Mouse (Mus musculus) liver (tissue): Measurements from ENCODE around the gene Sdhd.
"Not testable (repeated sequence)": the region's sequence is repeated elsewhere in the genome, so short reads cannot be mapped to it uniquely, and the experiment has no call there.

ENCODE experiments used
- DNase-seq: peaks from one replicate; pipeline ENCODE4 v3.0.0-alpha.2; 2020; ENCODE audit warnings: mixed read lengths

Gene Sdhd

DNA sequence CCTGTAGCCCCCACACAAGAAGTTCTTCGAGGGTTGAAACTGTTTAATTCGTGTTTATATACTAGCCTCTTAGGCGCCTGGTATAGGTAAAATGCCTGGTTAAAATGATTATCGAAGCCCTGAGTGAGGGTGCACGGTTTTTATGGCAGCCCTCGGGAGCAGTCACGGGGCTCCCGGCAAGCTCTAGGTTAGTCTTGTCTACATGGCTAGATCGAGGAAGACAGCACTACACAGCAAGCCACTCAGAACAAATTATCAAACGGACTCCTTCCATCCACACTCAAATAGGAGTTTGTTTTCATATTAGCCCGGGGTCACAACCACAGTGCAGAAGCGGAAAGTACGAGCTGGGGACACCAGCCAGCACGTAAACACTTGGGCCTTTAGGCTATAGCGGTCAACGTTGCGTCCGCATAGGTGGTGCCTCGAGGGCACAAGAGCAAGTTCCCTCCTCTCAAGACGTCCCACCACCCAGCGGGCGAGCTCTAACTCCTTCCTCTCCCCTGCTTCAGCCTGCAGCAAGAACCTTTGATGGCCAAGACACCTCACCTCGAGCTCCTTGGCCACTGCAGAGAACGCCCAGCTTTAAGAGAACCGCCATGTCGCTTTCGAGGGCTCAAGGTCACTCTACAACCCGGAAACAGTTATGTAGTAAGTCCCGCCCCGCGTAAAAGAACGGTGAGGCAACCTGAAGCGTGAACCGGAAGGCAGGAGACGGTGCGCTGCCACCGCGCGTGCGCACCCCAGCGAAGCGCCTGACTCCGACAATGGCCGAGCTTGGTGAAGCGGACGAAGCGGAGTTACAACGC lies at the start of gene Sdhd, which contains the start of gene Timm8b:
Gene Sdhd, minus strand, starts transcription at position 624 of the 809 bp plus-strand sequence.
Gene Timm8b, plus strand, starts transcription at position 722 of the 809 bp plus-strand sequence.
- peak; percentile 94 for DNase-seq

DNA sequence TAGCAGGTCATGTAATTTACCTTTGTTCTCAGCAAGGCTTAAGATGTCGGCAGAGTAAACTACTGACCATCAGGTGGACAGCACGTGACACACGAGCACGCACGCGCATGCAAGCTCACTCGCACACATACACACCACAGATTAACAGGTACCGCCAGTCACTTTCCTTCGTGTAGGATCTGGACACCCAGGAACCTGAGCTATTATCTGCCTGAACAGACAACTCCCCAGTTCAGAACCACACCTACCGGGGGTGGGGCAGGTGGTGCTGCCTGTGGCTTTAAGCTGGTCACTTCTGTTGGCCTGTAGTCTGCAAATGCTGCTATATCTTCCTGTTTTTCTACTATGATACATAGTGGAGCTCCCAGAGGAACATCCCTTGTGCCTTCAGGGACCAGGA lies 46.9 kb upstream of the Sdhd start:
- peak; percentile 72 for DNase-seq

DNA sequence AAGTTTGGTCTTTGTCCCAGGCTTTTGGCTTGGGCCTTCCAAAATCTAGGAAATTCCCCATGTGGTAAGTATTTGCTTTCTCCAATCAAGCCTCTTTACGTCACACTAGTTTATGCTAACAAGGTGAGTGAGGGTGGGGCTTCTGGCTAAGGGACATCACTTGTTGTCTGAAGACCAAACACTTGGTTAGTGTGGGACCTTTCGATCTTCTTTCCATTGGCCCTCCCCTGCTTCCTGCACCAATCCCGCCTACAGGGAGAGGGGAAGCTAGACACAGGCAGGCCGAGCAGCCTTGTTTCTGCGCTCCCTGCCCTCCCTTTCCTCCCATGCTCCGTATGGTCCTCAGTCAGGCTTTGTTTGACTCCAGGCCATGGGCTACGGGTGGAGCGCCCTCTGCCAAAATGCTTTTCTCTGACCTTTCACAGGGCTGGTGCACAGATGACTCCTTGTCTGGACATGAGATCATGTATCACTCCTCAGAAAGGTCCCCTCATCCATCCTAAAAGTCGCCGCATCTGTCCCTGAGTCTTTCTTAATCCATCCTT lies 43.3 kb upstream of the Sdhd start:
- no peak for DNase-seq

DNA sequence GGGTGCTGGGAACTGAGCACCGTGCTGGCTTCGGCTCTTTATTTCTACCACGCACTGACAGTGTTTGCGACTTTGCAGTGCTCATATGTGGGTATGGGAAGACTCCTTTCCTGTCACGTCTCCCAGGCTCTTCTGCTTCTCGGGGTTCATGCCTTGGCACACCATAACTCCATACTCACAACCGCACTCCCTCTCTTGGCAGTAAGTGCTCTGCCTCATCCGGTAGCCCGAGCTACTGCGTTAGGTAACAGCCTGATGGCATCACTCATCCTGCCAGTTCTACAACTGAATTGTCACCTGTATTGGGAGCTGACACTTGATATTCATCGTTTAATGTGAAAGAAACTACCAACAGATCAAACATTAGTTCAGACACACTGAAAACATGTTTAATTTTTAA lies 30.7 kb upstream of the Sdhd start:
- no peak for DNase-seq

DNA sequence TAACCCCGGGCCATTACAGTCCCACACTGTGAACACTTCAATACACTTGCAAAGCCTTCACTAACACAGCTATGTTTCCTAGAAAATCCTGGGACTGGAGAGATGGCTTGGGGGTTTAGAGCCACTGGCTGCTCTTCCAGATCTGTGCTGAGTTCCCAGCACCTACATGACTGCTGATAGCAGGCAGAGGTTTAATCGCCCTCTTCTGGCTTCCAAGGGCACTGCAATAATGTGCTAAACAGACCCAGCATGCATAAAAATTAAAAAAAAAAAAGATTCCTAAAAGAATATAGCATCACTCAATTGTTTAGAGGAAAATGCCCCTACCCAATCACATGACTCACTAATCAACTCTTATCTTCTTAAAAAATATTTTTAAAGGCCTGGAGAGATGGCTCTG lies 29.4 kb upstream of the Sdhd start:
- DNase-seq: peak; percentile 28

DNA sequence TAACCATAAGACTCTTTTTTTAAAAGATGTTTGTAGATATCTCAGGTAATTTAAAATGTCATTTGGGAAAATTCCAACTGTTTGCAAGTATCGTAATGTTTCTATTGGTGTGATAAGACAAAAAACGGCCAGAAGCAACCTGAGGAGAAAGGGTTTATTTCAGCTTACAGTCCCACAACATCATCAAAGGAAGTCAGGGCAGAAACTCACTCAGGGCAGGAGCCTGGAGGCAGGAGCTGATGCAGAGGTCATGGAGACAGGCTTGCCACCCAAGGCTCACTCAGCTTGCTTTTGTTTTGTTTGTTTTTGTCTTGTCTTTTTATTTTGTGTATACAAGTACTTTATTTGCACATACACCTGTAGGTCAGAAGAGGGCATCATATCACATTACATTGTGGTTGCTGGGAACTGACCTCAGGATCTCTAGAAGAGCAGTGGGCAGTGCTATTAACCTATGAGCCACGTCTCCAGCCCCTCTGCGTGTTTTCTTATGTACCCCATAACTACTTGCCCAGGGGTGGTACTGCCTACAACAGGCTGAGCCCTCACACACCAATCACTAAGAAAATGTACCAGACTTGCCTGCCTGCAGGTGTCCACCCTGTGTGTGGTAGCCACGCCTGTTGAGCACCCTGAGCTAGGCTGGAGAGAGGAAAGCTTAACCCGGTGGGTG lies 28.5 kb upstream of the Sdhd start:
- no peak for DNase-seq

DNA sequence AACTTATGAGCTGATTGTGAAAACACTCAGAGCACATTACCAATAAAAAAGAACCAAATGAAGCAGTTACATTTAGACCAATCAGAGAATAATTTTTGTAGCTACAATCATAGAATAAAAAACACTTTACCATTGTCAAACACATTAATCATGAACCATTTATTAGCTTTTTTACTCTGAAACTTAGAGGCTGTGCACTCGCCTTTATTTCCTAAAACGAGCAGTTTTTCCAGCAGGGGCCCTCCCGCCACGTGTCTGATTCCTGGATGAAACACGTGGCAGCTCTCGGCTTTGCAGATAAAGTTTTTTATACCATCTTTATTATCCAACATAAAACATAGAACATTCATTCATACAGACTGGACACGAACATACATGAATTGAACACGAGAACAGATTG lies 27.3 kb upstream of the Sdhd start:
- DNase-seq: not testable (repeated sequence)

DNA sequence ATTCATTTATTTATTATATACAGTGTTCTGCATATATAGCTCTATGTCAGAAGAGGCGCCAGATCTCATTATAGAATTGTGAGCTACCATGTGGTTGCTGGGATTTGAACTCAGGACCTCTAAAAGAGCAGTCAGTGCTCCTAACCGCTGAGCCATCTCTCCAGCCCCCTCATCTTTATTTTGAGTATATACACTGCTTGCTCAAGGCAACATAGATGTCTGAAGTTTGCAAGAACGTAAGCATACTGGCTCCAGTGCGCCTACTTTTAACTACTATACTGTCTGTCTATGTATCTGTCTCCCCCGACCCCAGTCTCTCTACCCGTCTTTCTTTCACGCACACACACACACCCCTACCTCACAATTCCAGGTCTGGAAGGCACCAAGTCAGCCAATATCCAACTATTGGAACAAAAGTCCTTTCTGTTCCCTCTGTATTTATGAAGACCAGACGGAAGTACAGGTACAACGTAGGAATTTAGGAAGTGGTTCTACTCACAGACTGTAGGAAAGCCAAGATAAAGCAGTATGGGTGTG lies 14.2 kb upstream of the Sdhd start:
- no peak for DNase-seq

DNA sequence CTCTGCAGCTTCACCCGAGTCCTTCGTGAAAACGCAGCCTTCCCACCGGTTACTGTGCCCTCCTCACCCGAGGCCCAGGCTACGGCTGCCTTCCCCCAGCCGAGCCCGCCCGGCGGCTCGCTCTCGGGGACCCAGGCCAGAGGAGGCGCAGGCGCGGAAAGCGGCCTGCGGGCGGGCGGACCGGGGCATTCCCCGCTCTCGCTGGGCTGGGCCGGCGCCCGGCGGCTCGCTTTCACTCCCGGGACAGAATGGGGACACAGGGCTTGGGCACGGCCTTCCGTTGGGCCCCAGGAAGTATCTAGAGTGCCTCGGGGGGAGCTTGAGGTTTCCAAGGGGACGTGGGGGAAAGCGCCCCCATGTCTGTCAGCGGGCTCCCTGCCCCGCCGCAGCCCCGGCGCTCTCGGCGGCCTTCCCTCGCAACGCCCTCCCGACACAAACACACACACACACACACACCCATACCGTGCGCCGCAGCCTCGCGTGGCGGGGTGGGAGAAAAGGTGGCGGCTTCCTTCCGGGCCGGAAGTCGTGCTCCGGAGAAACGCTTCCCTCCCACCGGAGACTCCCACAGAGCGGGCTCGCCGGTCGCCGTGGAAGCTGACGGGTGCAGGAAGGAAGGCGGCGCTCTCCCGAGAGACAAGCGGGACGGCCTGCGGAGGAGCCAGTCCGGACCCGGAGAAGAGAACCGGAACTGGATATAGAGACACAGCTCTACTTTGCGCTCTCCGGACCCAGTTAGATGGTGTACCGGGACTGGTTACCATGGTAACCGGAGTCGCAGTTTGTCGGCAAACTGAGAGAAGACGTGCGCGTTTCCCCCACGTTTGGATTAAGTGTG lies 13.4 kb upstream of the Sdhd start, which contains the start of the genes Pih1d2 and Nkapd1:
Gene Pih1d2, plus strand, starts transcription at position 556 of the 838 bp plus-strand sequence.
Gene Nkapd1, minus strand, starts transcription at position 699 of the 838 bp plus-strand sequence.
- DNase-seq: peak; percentile 87

DNA sequence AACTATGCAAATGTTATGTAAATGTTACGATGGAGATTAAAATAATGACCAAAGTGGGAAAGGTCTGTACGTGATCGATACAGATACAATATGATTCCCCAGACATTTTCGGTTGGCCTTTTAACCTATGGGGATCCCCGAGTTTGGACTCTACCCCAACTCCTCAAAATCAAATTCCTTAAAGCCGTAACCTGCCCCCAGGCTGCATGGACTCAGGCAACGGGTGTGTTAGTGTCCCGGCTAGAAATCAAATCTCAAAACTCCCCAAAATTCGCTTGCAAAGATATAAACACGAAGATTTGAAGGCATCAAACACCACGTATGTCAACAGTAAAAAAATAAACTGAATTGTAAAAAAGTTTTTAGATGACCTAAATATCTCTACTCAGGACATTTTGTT lies 12.5 kb upstream of the Sdhd start:
- DNase-seq: no peak

DNA sequence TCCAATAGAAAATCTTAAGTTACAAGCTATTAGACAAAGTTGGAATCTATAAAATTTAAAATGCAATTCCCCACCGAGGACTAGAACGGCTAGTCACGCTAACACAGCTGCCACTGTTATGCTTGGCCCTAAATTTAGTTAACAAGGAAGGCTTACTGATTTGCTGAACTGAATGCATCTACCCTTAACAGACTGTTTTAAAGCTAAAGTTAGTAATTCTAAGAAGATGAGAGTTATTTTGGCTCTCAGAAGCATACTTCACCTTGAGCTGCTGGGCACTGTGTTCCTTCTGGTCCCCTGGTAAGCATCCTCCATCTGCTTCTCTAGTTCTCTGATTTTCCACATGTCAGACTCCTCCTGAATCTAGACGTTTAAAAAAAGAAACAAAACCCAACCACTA lies 8.5 kb upstream of the Sdhd start:
- no peak for DNase-seq

DNA sequence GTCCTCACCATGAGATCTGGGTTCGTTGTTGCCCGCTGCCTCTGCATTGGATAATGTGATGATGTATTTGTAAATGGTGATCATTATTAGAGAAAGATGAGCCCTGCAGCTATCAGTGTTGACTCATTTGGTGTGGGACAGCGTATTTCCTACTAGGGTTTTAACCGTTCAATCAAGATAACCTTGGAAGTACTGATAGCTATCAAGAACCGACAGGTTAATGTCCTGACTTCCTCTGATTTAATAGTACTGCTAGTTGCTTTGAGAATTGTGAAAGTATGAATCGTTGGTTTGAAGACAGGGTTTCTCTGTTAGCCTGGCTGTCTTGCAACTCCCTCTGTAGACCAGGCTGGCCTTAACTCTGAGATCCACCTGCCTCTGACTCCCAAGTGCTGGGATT lies 726 bp upstream of the Sdhd start:
- DNase-seq: no peak

DNA sequence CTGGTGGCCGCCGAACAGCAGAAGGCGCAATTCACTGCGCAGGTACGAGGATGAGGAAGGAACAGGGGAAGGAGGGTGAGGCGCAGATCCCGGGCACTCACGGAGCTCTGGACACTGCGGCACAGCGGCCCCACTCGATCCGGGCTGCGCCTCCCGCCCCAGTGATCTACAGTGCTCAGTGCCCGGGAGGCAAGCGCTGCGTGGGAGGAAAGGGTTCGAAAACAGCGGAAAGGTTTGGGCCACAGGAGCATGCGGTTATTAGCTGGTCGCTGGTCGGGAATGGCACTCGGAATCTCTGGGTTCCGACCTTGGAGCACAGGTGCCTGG lies 349 bp upstream of the Sdhd start:
- DNase-seq: no peak

DNA sequence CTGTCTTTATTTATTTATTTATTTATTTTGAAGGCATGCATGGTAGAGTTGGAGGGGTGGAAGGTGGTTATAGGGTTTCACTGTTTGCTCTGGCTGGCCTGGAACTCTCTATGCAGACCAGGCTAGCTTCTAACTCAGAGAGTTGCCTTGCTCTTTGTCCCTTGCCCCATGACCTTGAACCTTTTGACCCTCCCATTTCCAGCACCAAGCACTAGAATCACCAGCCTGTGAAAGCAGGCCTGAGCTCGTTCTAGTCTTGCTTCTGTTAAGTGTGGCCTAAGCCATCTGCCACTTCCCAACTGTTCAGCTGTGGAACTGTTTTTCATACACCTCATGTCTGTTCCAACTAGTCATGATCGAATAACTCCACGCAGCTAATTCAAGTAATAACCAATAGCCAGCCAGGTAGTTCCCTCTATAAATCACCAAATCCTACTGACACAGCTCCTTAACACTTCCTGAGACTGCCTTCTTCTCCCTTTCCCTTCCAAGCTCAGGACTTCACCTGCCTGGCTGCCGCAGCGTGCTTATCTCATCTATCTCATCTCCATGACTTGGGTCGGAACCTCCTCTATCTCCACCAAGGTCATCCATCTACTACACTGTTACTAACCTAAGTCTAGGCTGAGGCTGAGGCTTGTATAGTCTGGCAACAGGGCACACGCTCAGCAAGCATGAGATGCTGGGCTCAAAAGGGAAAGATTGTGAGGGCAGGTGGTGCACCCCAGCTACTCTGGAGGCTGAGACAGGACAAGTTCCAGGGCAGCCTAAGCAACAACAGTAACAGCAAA lies 1.4 kb downstream of the Sdhd start:
- peak; percentile 7 for DNase-seq

DNA sequence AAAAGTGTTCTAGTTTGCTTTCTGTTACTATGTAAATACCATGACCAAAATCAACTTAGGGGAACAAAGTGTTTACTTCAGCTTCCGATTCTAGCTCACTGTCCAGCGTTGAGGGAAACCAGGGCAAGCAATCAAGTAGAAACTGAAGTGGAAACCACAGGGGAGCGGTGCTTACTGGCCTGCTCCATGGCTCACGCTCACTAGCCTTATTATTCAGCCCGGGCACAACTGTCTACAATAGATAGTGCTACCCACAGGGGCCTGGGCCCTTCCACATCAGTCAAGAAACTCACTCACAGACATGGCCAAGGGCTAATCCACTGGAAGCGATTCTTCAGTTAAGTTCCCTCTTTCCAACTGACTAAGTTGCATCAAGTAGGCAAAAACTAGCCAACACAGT lies 2.1 kb downstream of the Sdhd start:
- DNase-seq: peak; percentile 53

DNA sequence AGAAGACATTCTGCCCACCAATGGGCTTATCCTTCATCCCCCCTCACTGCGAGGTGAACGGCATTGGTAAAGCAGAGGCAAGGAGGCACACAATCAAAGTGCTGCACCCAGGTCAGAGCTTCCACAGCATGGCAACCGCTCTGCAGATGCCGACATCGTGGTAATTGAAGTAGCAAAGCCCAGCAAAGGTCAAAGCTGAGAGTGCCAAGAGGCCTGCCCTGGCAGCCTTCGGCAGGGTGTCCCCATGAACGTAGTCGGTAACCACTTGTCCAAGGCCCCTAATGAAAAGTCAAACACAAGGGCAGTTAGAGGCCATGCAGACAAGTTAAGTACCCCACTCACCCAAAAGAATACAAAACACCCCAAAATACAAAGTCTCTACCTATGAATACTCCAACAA lies 6.6 kb downstream of the Sdhd start:
- DNase-seq: no peak

DNA sequence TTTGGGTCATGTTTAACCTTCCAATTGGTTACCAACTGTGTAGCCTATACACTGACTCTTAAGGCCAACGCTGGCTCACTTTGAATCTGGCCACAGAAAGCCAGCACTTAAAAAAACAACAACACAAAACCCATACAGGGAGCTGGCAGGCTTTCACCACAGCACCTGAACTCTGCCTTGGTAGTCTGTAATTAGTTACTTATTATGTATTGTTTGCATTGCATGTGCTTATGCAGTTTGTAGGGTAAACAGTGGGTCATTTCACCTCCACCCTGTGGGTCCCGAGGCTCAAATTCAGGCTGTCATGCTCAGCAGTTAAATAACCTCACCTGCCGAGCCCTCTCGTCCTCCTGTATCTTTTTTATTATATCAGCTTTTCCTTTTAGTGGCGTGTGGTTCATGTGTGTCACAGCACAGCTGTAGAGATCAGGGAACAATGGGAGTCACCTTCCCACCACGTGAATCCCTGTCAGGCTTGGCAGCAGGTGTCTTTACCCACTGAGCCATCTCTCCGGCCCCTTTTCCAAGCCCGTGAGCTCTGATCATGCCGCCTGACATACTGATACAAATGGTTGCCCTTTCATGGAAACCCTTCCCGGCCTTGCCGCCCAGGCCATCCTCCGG lies 8.7 kb downstream of the Sdhd start:
- DNase-seq: peak; percentile 10

DNA sequence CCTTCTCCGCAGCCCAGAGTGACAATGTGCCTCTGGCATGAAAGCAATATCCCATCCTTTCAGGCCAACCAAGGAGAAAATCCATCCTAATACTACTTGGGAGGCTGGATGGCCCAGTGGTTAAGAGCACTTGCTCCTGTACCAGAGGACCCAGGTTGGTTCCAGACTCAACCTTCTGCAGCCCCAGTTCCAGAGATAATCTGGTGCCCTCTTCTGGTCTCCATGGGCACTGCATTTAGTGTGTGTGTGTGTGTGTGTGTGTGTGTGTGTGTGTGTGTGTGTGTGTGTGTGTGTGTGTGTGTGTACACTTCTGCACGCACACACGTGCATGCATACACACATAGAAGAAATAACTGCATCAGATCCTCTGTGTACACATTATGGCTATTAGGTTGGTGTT lies 10.1 kb downstream of the Sdhd start:
- DNase-seq: peak; percentile 49

DNA sequence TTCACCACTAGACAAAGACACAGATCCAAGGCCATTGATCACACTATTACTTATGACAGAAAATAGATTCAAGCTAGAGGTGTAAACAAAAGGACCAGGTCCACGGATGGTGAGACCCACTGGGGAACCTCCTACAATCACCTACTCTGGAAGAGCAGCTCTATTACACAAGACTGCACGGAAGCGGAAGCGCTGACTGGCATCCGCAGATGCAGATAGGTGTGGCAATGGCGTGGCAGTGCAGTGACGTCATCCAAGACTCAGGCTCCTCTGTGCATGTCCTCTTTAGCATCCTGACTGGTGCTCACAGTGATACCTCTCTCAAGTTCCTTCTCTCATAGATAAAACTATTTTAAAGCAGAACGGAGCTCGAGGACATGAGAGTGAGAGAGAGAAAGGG lies 10.7 kb downstream of the Sdhd start:
- DNase-seq: peak; percentile 7

DNA sequence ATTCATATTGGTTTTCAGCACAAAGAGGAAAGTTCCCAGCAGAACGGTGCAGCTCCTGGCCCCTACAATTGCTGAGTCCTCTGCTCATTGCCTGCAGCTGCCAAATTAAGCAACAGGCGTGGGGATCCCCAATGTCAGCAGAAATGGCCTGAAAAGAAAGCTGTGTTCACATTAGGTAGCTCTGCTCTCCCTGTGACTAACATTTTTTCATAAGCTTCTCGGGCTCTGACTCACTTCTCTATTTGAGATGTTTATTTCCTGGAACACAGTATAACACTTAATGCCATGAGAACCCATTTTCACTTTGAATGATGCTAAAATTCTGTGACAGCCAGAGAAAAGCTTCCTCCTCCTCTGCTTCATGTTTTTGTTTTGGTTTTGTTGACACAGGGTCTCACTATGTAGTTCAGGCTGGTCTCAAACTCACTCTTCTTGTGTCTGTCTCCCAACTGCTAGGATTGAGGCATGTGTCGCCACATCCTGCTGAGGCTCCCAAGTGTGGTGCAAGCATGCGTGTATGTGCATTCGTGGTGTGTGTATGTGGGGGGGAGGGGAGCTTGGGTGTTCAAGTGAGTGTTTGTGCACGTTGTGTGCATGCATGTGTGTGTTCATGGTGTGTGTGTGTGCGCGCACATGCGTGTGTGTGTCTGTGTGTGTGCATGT lies 12.6 kb downstream of the Sdhd start:
- no peak for DNase-seq

DNA sequence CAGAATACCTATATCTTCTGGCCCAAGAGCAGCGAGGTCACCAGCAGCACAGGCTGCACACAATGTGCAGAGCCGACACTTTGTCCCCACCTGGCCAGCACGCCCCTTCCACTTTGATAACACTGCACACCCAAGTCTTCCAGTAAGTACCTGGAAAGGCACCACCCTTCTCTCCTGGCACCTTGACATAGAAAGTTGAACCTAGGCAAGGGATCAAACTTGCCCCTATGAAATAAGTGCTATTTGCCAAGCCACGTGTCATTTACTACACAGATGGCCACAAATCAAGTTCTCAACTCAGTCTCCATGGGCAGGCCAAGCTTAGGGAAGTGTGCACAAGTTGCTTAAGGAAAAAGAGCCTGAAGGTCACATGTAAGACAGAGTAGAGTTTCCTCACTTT lies 16.7 kb downstream of the Sdhd start:
- no peak for DNase-seq
